Mouse (Mus musculus): ENCODE results near the gene Aimp1.

- TF ChIP-seq CTCF (IDR thresholded peaks at IDR 0.05 in 2 of 3, conservative IDR thresholded peaks at IDR 0.05 in 1 of 3; ENCODE audit: control insufficient read depth in 1 of 3, insufficient read depth in 1 of 3, low read depth in 2 of 3, low read length in 3 of 3, poor library complexity in 1 of 3, severe bottlenecking in 1 of 3) = no peak
- TF ChIP-seq TBP (IDR thresholded peaks at IDR 0.05; ENCODE audit: low read depth, low read length) = no peak
- no peak for TF ChIP-seq MAX (IDR thresholded peaks at IDR 0.05; ENCODE audit: low read length)
- no peak for TF ChIP-seq TAL1 (IDR thresholded peaks at IDR 0.05; ENCODE audit: low read length)
- no peak for TF ChIP-seq JUND (IDR thresholded peaks at IDR 0.05; ENCODE audit: low read depth, low read length)
- no peak for TF ChIP-seq POLR2A (IDR thresholded peaks at IDR 0.05; ENCODE audit: control insufficient read depth in 1 of 2, insufficient read depth in 1 of 2, low read depth in 1 of 2, low read length in 2 of 2, poor library complexity in 1 of 2)
- no peak for TF ChIP-seq EP300 (IDR thresholded peaks at IDR 0.05; ENCODE audit: low read depth in 1 of 2, low read length in 2 of 2)
- TF ChIP-seq CHD2 (IDR thresholded peaks at IDR 0.05; ENCODE audit: low read length) = no peak
- no peak for TF ChIP-seq RAD21 (IDR thresholded peaks at IDR 0.05; ENCODE audit: low read depth, low read length)
These were observed 6.7 kb downstream of the Aimp1 start for GRCm38 (mm10) chr3:132677494-132677893.

Data from MEL (cell line).